In the genomic region with DNA sequence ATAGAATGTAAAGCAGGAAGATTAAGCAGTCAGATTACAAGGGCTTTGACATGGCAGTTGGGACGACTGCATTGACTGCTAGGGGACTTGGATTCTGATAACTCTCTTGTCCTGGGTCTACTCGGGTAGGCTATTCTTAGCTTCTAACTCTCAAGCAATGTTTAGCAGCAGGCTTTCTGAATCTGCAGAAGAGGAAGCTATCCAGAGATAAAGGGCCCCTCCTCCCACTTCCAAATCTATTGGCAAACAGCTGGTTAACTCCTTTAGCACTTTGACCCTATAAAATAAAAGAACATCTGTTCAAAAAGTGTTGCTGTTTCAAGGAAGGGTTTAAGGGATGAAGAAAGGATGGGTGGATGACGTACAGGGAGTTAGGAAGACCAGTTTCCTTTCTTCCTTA, we compare ENCODE assay signal across 8 mouse cellular contexts.
"Had no signal": no experiment of that assay in that cellular context is flagged by ENCODE, and none has a peak within 500 bp of the region (broad histone marks: within the 10 kb centered on the region; RNA-seq: fewer than 3 reads in every experiment).

No protein-coding gene starts in this region.

- H3K4me2 ChIP-seq: limb, embryonic 13.5 days; neural tube, embryonic 12.5 days had no signal

- H3K4me3 ChIP-seq: limb, embryonic 13.5 days; neural tube, embryonic 12.5 days had no signal

- H3K36me3 ChIP-seq: limb, embryonic 13.5 days; neural tube, embryonic 12.5 days had no signal

- H3K27me3 ChIP-seq: limb, embryonic 13.5 days; neural tube, embryonic 12.5 days had no signal

- H3K27ac ChIP-seq: limb, embryonic 13.5 days; liver, embryonic 14.5 days; neural tube, embryonic 12.5 days; stomach, postnatal 0 days had no signal

- H3K9ac ChIP-seq: limb, embryonic 13.5 days; liver, embryonic 14.5 days; neural tube, embryonic 12.5 days had no signal

- DNase-seq: kidney, postnatal 14 days; left cerebral cortex, postnatal 4 days; lung, adult 18-20 months; midbrain, embryonic 14.5 days had no signal

- H3K9me3 ChIP-seq: limb, embryonic 13.5 days; neural tube, embryonic 12.5 days had no signal

- H3K4me1 ChIP-seq: limb, embryonic 13.5 days; neural tube, embryonic 12.5 days had no signal
